Mouse (Mus musculus) embryonic facial prominence, embryonic 14.5 days (tissue): ENCODE data around the gene Srd5a1. TPM values are rescaled to one million over a fixed set of nuclear protein-coding genes. Genes with fewer than 3 reads are reported as not detected.

Experiments
- ATAC-seq: fragments of 200-750 bp; cut with Nextera tagmentation; 2 replicates; pipeline ENCODE4 v1.8.0; 2017; ENCODE audit warnings: low read depth, moderate number of reproducible peaks, moderate TSS enrichment
- DNase-seq: peaks from one replicate; pipeline ENCODE4 v3.0.0-alpha.2; 2015; ENCODE audit warnings: low spot score
- H3K27ac ChIP-seq: fragments of 300-500 bp; sonication (generic); replicated peaks from 2 replicates; pipeline ENCODE4 v1.5.1; 2014; ENCODE audit warnings: low read depth, mild to moderate bottlenecking, low read length, moderate library complexity
- H3K27me3 ChIP-seq: fragments of 300-500 bp; sonication (generic); replicated peaks from 2 replicates; pipeline ENCODE4 v1.6.1; 2014; ENCODE audit warnings: low read length; ENCODE audit not compliant: control insufficient read depth, insufficient read depth
- H3K36me3 ChIP-seq: fragments of 300-500 bp; sonication (generic); 2 replicates; pipeline ENCODE4 v1.6.1; 2014; ENCODE audit warnings: low read length, mixed read lengths; ENCODE audit not compliant: control insufficient read depth, insufficient read depth
- H3K4me1 ChIP-seq: fragments of 300-500 bp; sonication (generic); 2 replicates; pipeline ENCODE4 v1.6.1; 2014; ENCODE audit warnings: antibody characterized with exemption, low read length; ENCODE audit not compliant: control insufficient read depth, insufficient read depth
- H3K4me2 ChIP-seq: fragments of 300-500 bp; sonication (generic); 2 replicates; pipeline ENCODE4 v1.6.1; 2014; ENCODE audit warnings: low read depth, mild to moderate bottlenecking, low read length, moderate library complexity, mixed read lengths
- H3K4me3 ChIP-seq: fragments of 300-500 bp; sonication (generic); 2 replicates; pipeline ENCODE4 v1.5.1; 2014; ENCODE audit warnings: low read depth, mild to moderate bottlenecking, low read length
- H3K9ac ChIP-seq: fragments of 300-500 bp; sonication (generic); 2 replicates; pipeline ENCODE4 v1.6.1; 2014; ENCODE audit warnings: low read depth, mild to moderate bottlenecking, low read length, moderate library complexity, mixed read lengths
- H3K9me3 ChIP-seq: fragments of 300-500 bp; sonication (generic); 2 replicates; pipeline ENCODE4 v1.6.1; 2016; ENCODE audit warnings: low read length; ENCODE audit not compliant: control insufficient read depth
- WGBS: fragments of 180-500 bp; shearing (Covaris S2); extraction: QIAGEN DNeasy Blood & Tissue Kit; methylation state at CpG from one replicate; pipeline ENCODE4 v1.1.7; 2014; 5-methylcytosine and 5-hydroxymethylcytosine counted together
- polyA plus RNA-seq: library from polyadenylated mRNA; unstranded; fragments of >200 nt; fragmentation: Nextera tagmentation; extraction: Ambion mirVana; gene quantifications from 2 replicates; pipeline ENCODE4 v1.2.1, GENCODE M21; 2014

Gene Srd5a1
- polyA plus RNA-seq, 1 experiment from 2014 or later = 25.9 TPM

DNA sequence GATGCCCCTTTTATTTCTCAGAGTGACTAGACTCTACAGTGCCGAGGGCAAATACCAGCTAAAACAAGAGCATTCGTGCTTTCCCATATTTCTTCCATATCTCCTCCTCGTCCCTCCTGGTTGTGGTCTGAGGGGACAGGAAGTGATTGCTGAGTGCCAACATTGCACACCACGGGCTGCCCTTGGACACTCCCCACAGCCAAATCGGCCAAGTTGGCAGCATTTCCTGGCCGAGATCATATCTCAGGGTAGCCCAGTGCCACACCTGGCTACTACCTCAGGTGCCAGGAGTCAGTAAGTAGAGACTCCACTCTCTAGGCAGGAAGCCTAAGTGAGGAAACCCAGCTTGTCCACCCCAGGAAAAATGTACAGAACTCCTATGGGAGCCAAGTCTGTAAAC, 70.0 kb downstream of the Srd5a1 start:
- Histone ChIP-seq H3K9me3 (no peaks in the 10 kb centered on the region), H3K4me1 (peaks cover 21% of the 10 kb centered on the region), H3K27me3 (no peaks in the 10 kb centered on the region), H3K36me3 (no peaks in the 10 kb centered on the region), H3K9ac (no peak overlapping the region), H3K4me2 (no peak overlapping the region), H3K4me3 (no peak overlapping the region), H3K27ac (no peak overlapping the region)
- ATAC-seq (no peak), DNase-seq (no peak)
- WGBS = 77% methylated on average over 6 of the region's 6 CpGs

DNA sequence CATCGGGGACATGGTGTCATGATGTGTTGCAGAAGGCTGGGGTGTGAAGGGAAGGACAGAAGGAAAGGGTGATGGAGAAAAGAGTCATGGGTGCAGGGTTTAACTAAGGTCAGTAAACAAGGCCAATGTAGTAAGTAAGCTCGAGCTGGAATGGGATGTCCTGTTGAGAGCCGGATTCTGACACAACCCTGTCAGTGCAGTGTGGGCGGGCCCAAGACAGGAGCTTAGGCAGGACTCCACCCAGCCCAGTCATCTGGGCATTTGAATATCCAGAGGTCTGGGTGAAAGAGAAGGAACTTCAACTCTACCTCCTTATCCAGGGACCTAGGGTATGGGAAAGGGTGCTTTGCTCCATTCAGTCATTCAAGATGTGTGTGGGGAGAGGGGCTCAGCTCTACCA, 72.9 kb downstream of the Srd5a1 start:
- 26% methylated on average over 4 of the region's 4 CpGs for WGBS
- DNase-seq (no peak), ATAC-seq (no peak)
- Histone ChIP-seq H3K9me3 (no peaks in the 10 kb centered on the region), H3K36me3 (no peaks in the 10 kb centered on the region), H3K9ac (no peak overlapping the region), H3K4me3 (no peak overlapping the region), H3K4me1 (peaks cover 26% of the 10 kb centered on the region), H3K27me3 (no peaks in the 10 kb centered on the region), H3K4me2 (no peak overlapping the region), H3K27ac (no peak overlapping the region)

DNA sequence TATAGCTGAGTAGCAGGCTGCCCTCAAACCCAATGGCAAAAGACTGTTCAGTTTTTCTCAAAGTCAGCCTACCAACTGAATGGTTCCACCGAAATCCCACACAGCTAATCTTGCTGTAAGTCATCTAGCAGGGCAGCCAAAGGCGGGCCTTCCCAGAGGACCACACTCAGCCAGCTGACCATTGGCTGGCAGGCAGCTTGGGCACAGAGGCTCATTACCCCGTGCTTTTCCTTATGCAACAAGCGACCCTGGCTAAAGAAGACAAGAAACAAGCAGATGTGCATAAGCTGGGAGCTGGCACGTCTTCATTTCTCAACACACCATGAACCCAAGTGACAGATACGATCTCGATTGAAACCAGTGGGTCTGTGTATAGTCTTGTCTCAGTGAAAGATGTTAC, 73.9 kb downstream of the Srd5a1 start:
- no peaks in the 10 kb centered on the region for H3K9me3 ChIP-seq
- no peak overlapping the region for H3K4me2 ChIP-seq
- H3K27me3 ChIP-seq = no peaks in the 10 kb centered on the region
- H3K4me1 ChIP-seq = peaks cover 21% of the 10 kb centered on the region
- no peaks in the 10 kb centered on the region for H3K36me3 ChIP-seq
- no peak overlapping the region for H3K9ac ChIP-seq
- ATAC-seq (no peak), DNase-seq (no peak)
- H3K27ac ChIP-seq = no peak overlapping the region
- 69% methylated on average over 7 of the region's 7 CpGs for WGBS
- H3K4me3 ChIP-seq = no peak overlapping the region

DNA sequence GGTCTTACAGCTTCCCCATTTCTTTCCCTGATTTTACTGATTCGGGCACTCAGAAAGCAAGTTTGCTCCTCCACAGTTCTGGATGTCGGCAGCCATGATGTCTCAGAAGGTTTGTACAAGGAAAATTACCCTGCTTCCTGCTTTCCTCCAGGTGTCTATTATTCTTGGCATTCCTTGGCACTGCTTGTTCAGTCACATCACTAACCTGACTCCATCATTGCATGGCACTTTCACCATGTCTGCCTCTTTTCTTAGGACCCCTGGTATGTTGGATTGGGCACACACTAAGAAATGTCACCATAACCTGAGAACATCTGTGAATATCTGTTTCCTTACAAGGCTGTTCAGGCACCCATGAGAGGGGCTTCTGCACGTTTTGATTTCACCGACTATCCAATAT, 75.2 kb downstream of the Srd5a1 start:
- ATAC-seq = no peak
- H3K27ac ChIP-seq = peak overlapping the region; percentile 73; the same call in 1 of the 2 replicates
- H3K4me3 ChIP-seq = peak overlapping the region; percentile 94; the same call in 1 of the 2 replicates

DNA sequence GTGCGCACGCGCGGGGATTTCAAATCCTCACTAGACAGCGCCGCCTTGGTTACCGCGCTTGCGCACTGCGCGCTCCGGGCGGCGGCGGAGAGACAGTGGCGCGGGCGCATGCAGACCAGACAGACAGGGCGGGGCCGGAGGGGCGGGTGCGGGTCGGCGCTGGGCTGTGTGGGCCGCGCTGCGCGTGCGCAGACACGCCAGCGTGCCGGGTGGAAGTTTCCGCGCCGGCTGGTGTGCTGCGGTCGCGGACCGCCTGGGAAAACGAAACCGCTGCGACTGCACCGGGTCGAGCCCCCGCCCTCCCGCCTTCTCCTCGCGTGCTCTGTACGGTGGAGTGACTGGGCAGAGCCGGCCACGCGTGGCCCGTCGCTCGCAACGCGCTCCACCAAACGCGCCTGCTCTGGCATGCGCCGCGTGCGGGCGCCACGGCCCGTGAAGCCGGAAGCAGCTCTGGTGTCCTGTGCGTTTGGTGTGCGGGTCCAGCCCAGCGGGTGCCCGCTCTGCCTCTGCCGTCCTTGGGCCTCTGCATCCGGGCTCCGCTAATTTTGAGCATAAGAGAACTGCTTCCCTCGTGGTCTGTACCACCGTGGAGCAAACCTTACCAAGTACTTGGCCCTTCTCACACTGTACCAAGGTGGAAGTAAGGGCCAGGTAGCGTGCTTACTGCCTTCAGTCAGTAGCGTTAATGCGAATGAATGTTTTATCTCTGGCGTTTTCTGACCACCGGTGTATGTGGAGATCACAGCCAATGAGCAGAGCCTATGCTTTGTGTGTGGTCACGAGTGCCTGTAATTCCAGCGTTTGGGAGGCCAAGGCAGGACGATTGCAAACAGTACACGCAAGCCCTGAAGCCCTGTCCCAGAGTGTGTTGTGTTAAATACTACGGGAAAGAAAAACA, 76.3 kb downstream of the Srd5a1 start:
- ATAC-seq (peak; percentile 96), DNase-seq (peak; percentile 98)
- peak overlapping the region; percentile 89 for H3K9ac ChIP-seq
- H3K27ac ChIP-seq = peak overlapping the region; percentile 93
- H3K36me3 ChIP-seq = 0 out of 2 replicates have a peak, but pooled peaks cover 6% of the 10 kb centered on the region
- no peaks in the 10 kb centered on the region for H3K27me3 ChIP-seq
- WGBS = under 1% methylated on average over 38 of the region's 86 CpGs
- H3K4me3 ChIP-seq = peak overlapping the region; percentile 94
- H3K9me3 ChIP-seq = no peaks in the 10 kb centered on the region
- peaks cover 38% of the 10 kb centered on the region for H3K4me1 ChIP-seq
- H3K4me2 ChIP-seq = peak overlapping the region; percentile 71

More for the DNA sequence above, 75.2 kb downstream of the Srd5a1 start:
- no peaks in the 10 kb centered on the region for H3K9me3 ChIP-seq
- 0 out of 2 replicates have a peak overlapping the region, but pooled peaks have one; percentile 68 for H3K9ac ChIP-seq
- WGBS = 69% methylated on average over 4 of the region's 4 CpGs
- peak overlapping the region; percentile 71 for H3K4me2 ChIP-seq
- no peak for DNase-seq
- H3K4me1 ChIP-seq = peaks cover 34% of the 10 kb centered on the region
- H3K27me3 ChIP-seq = no peaks in the 10 kb centered on the region
- H3K36me3 ChIP-seq = no peaks in the 10 kb centered on the region

DNA sequence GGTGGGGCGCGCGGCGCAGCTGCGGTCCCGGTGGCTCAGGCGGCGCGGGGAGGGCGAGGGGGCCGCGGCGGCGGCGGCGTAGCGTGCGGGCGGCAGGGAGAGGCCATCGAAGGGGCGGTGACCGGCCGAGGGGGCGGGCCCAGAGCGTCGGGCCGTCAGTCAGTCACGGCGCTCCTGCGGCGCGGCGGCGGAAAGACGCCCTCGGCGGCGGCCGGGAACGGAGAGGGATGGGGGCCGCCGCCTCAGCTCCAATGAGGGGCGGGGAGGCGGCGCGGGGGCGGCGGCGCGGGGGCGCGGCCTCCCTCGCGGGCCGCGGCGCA, 76.9 kb downstream of the Srd5a1 start, which contains the start of gene Tent4a:
TSS of gene Tent4a (minus strand) at position 284 of the 320 bp plus-strand sequence.
- Histone ChIP-seq H3K9me3 (no peaks in the 10 kb centered on the region), H3K4me1 (peaks cover 38% of the 10 kb centered on the region), H3K4me2 (peak within 1 kb of the TSS; percentile 86), H3K36me3 (peaks cover 12% of the 10 kb centered on the region; the same call in 1 of the 2 replicates), H3K27me3 (no peaks in the 10 kb centered on the region), H3K4me3 (peak within 1 kb of the TSS; percentile 94), H3K9ac (peak within 1 kb of the TSS; percentile 89), H3K27ac (peak within 1 kb of the TSS; percentile 93)
- WGBS = no CpG with 5 or more reads among the region's 57 CpGs
- ATAC-seq = peak; percentile 88
- DNase-seq = no peak

DNA sequence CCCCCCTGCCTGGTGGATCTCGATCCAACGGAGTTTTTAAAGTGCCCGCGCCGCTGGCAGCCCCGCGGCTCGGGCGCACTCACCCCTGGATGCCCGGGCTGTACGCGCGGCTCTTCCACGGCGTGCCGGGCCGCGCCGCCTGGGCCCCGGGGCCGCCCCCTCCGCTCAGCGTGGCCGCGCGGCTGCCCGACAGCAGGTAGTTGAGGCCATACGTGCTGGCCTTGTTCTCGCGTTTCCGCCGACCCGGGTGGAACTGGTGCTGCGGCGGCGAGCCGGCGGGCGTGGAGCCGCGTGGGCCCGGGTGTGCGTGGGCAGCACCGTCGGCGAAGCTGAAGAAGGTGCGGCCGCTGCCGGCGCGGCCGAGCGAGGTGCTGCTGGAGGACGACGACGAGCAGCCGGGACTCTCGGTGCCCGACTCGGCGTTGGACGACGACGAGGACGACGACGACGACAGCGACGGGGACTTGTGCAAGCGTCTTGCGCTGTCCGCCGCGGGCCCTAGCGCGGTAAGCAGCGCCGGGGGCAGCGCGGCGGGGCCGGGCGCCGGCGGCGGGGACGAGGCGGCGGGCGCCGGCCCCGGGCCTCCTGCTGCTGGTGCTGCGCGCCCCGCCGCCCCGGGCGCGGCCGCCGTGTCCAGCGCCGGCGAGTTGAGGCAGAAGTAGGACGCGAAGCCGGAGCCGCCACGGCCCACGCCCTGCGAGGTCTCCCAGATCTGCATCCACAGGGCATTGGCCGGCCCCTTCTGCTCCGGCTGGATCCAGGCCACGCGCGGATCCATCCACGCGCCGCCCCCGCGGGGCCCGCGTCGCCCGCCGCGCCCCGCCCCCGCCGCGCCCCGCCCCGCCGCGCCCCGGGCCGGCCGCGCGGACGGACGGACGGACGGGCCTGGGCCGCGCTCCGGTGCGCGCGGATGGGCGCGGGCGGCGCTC, 77.6 kb downstream of the Srd5a1 start, which contains the start of gene Nsun2:
TSS of gene Nsun2 (plus strand) at position 342 of the 929 bp plus-strand sequence.
- H3K4me2 ChIP-seq = peak within 1 kb of the TSS; percentile 86
- DNase-seq = peak; percentile 42
- peak within 1 kb of the TSS; percentile 89 for H3K9ac ChIP-seq
- ATAC-seq = no peak
- H3K9me3 ChIP-seq = no peaks in the 10 kb centered on the region
- peaks cover 38% of the 10 kb centered on the region for H3K4me1 ChIP-seq
- 2% methylated on average over 11 of the region's 155 CpGs for WGBS
- no peaks in the 10 kb centered on the region for H3K27me3 ChIP-seq
- H3K36me3 ChIP-seq = peaks cover 18% of the 10 kb centered on the region; the same call in 1 of the 2 replicates
- H3K27ac ChIP-seq = peak within 1 kb of the TSS; percentile 93
- H3K4me3 ChIP-seq = peak within 1 kb of the TSS; percentile 94

DNA sequence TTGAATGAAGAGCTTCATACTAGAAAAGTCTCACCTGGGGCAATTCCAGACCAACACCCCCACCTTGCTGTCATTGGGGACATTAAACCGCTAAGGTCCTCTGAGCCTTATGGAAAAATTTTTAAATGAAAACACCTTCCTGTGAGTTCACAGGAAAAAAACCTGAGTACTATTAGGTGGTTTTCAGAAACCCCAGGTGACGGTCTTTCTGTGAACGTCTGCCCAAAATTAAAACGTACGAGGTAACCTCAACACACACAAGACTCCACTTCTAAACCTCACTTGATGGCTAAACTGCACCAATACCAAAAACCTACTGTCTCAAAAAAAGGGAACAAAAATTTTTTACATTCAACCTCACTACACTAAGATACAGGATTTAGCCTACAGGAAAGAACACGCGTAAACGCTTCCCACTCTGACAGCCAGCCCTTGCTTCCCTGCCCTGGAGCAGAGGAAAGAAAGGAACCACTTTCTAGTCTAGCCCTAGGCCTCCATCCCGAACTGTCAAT, 78.3 kb downstream of the Srd5a1 start:
- H3K4me3 ChIP-seq = peak overlapping the region; percentile 94
- H3K4me1 ChIP-seq = peaks cover 32% of the 10 kb centered on the region

More for the DNA sequence above, 78.3 kb downstream of the Srd5a1 start:
- DNase-seq = no peak
- Histone ChIP-seq H3K27ac (0 out of 2 replicates have a peak overlapping the region, but pooled peaks have one; percentile 93), H3K4me2 (peak overlapping the region; percentile 86), H3K9me3 (no peaks in the 10 kb centered on the region), H3K27me3 (no peaks in the 10 kb centered on the region), H3K36me3 (peaks cover 21% of the 10 kb centered on the region; the same call in 1 of the 2 replicates), H3K9ac (peak overlapping the region; percentile 89)
- WGBS = under 1% methylated on average over 9 of the region's 9 CpGs
- ATAC-seq = no peak
